Mouse (Mus musculus) cortical plate, adult 2 months (tissue): Measurements from ENCODE around the gene Lelp1.

Source experiments
- CTCF ChIP-seq: fragments of 200-500 bp; IDR thresholded peaks from 2 replicates; pipeline ENCODE4 v1.5.1; 2011; ENCODE audit warnings: mild to moderate bottlenecking, control low read depth, low read length; ENCODE audit not compliant: insufficient read depth; ENCODE audit errors: extremely low read depth
- POLR2A ChIP-seq: fragments of 200-500 bp; IDR thresholded peaks from 2 replicates; pipeline ENCODE4 v1.6.1; 2011; ENCODE audit warnings: mild to moderate bottlenecking, low read length, control low read depth; ENCODE audit not compliant: insufficient read depth; ENCODE audit errors: extremely low read depth

- TF ChIP-seq POLR2A (no peak), CTCF (no peak)
Measured at GRCm38 (mm10) chr3:92111526-92111925, 31.0 kb downstream of the Lelp1 start.
